ENCODE assay signal across 23 mouse cellular contexts in genomic region chr3:116776961-116777360, GRCm38 (mm10). TPM values are rescaled to one million over a fixed set of nuclear protein-coding genes. Genes with fewer than 3 reads are reported as not detected.
DNase-seq lines count a peak whose midpoint lies in the region; ATAC-seq and TF ChIP-seq lines count a peak whose summit lies in the region.
"Had no signal": no experiment of that assay in that cellular context is flagged by ENCODE, and none has a peak within 500 bp of the region (broad histone marks: within the 10 kb centered on the region; RNA-seq: fewer than 3 reads in every experiment).

No protein-coding gene starts in this region.

- H3K9ac ChIP-seq in MEL (ENCODE audit: control insufficient read depth, low read depth, low read length, poor library complexity, severe bottlenecking) = no peak overlapping the region

- intact Hi-C loops in gastrocnemius, adult 2 months (cut with DNase I) = no loop called here

- peaks cover 0 to 4% of the 10 kb centered on the region in 2 experiments; a peak in 2 of 4 replicates for H3K4me1 ChIP-seq in MEL (ENCODE audit: control insufficient read depth in 1 of 2, insufficient read depth in 2 of 2, low read length in 2 of 2)

- no peak overlapping the region for H3K4me3 ChIP-seq in gastrocnemius, adult 2 months
- no peak overlapping the region for H3K4me3 ChIP-seq in MEL (ENCODE audit: control insufficient read depth in 1 of 2, insufficient read depth in 1 of 2, low read depth in 2 of 2, low read length in 2 of 2)

- H3K79me2 ChIP-seq in MEL (ENCODE audit: control insufficient read depth, insufficient read depth, low read length, poor library complexity) = no peaks in the 10 kb centered on the region

- ATAC-seq in megakaryocyte-erythroid progenitor cell, adult 5-6 weeks (replicated peaks; ENCODE audit: low FRiP score, low TSS enrichment, poor library complexity, severe bottlenecking) = peak; percentile 61; the same call in 1 of the 2 replicates
- ATAC-seq: activated CD4-positive, CD25-positive, alpha-beta regulatory T cell, adult 4 months; CD4-positive, CD25-positive, alpha-beta regulatory T cell, adult 4 months; Patski had no signal

- peak; percentile 42 to 44; a peak in 2 of 4 replicates for TF ChIP-seq EP300 in MEL (IDR thresholded peaks at IDR 0.05; ENCODE audit: low read depth in 1 of 2, low read length in 2 of 2)

- no peak for TF ChIP-seq POLR2A in MEL (IDR thresholded peaks at IDR 0.05; ENCODE audit: control insufficient read depth in 1 of 2, insufficient read depth in 1 of 2, low read depth in 1 of 2, low read length in 2 of 2, poor library complexity in 1 of 2)

- H3K27me3 ChIP-seq in MEL (ENCODE audit: control insufficient read depth in 1 of 2, insufficient read depth in 2 of 2, low read length in 2 of 2) = no peaks in the 10 kb centered on the region
- H3K27me3 ChIP-seq: CH12.LX, Patski had no signal

- no peak for TF ChIP-seq CTCF in gastrocnemius, adult 2 months (IDR thresholded peaks at IDR 0.05)
- no peak for TF ChIP-seq CTCF in MEL (IDR thresholded peaks at IDR 0.05 in 2 of 3, conservative IDR thresholded peaks at IDR 0.05 in 1 of 3; ENCODE audit: control insufficient read depth in 1 of 3, insufficient read depth in 1 of 3, low read depth in 2 of 3, low read length in 3 of 3, poor library complexity in 1 of 3, severe bottlenecking in 1 of 3)

- DNase-seq in gastrocnemius, adult 2 months = no peak
- no peak for DNase-seq in gastrocnemius, adult 8-10 months (ENCODE audit: low spot score in 2 of 2)
- peak; percentile 10 for DNase-seq in heart, adult 11 months
- DNase-seq in heart, adult 18-20 months = no peak
- peak; percentile 30 for DNase-seq in MEL (ENCODE audit: low read depth, low spot score)
- no peak for DNase-seq in cerebellum, adult 9-11 months
- DNase-seq in spleen, postnatal 36 days (ENCODE audit: low spot score in 2 of 2) = no peak
- DNase-seq: adrenal gland, adult 2 months; adrenal gland, adult 8-10 months; adrenal gland, postnatal 10 days; adrenal gland, postnatal 14 days; adrenal gland, postnatal 25 days; adrenal gland, postnatal 36 days; B cell, adult 2 months; cerebellum, adult 11 months; cerebellum, adult 11-12 months; cerebellum, adult 18-20 months had no signal

- no peaks in the 10 kb centered on the region for H3K9me3 ChIP-seq in MEL (replicated peaks; ENCODE audit: insufficient read depth, low read length)
- H3K9me3 ChIP-seq: G1E had no signal

- H3K27ac ChIP-seq in gastrocnemius, adult 2 months = peak overlapping the region; percentile 24; the same call in 1 of the 2 replicates
- H3K27ac ChIP-seq in MEL (ENCODE audit: control insufficient read depth, low read depth, low read length) = no peak overlapping the region

- TF ChIP-seq RAD21 in MEL (IDR thresholded peaks at IDR 0.05; ENCODE audit: low read depth, low read length) = no peak

- H3K36me3 ChIP-seq in MEL (ENCODE audit: control insufficient read depth in 1 of 2, insufficient read depth in 2 of 2, low read length in 2 of 2) = peaks cover 0 to 7% of the 10 kb centered on the region in 2 experiments; a peak in 2 of 4 replicates

TF ChIP-seq in MEL, 35 proteins besides CTCF, POLR2A, EP300 and RAD21:
- no peak for TF ChIP-seq USF2 (IDR thresholded peaks at IDR 0.05; ENCODE audit: borderline replicate concordance in 1 of 2, insufficient read depth in 1 of 2, low read depth in 1 of 2, low read length in 2 of 2)
- TF ChIP-seq MAX (IDR thresholded peaks at IDR 0.05; ENCODE audit: low read length) = no peak
- TF ChIP-seq E2F4 (IDR thresholded peaks at IDR 0.05; ENCODE audit: borderline replicate concordance, low read depth, low read length) = no peak
- no peak for TF ChIP-seq UBTF (IDR thresholded peaks at IDR 0.05; ENCODE audit: borderline replicate concordance, insufficient read depth, low read depth, low read length)
- TF ChIP-seq ZC3H11A (IDR thresholded peaks at IDR 0.05; ENCODE audit: low read depth, low read length) = no peak
- TF ChIP-seq MAFK (IDR thresholded peaks at IDR 0.05; ENCODE audit: borderline replicate concordance, low read depth, low read length) = no peak
- TF ChIP-seq ELF1 (IDR thresholded peaks at IDR 0.05; ENCODE audit: low read depth, low read length) = no peak
- TF ChIP-seq MYC (IDR thresholded peaks at IDR 0.05; ENCODE audit: low read depth, low read length) = no peak
- no peak for TF ChIP-seq BHLHE40 (IDR thresholded peaks at IDR 0.05; ENCODE audit: borderline replicate concordance, low read depth, low read length)
- no peak for TF ChIP-seq ZMIZ1 (IDR thresholded peaks at IDR 0.05; ENCODE audit: low read depth, low read length)
- TF ChIP-seq ZKSCAN1 (IDR thresholded peaks at IDR 0.05; ENCODE audit: low read depth, low read length) = no peak
- no peak for TF ChIP-seq NELFE (IDR thresholded peaks at IDR 0.05; ENCODE audit: low read depth, low read length)
- no peak for TF ChIP-seq SIN3A (IDR thresholded peaks at IDR 0.05; ENCODE audit: low read length)
- TF ChIP-seq KAT2A (conservative IDR thresholded peaks at IDR 0.05; ENCODE audit: low read depth, low read length) = no peak
- TF ChIP-seq MEF2A (IDR thresholded peaks at IDR 0.05; ENCODE audit: extremely low read depth, insufficient replicate concordance, low read depth, low read length, poor library complexity, severe bottlenecking) = no peak
- no peak for TF ChIP-seq NRF1 (IDR thresholded peaks at IDR 0.05; ENCODE audit: insufficient read depth, low read depth, low read length, poor library complexity, severe bottlenecking)
- no peak for TF ChIP-seq HCFC1 (IDR thresholded peaks at IDR 0.05; ENCODE audit: low read depth, low read length)
- no peak for TF ChIP-seq MYB (IDR thresholded peaks at IDR 0.05; ENCODE audit: low read depth, low read length)
- no peak for TF ChIP-seq CHD2 (IDR thresholded peaks at IDR 0.05; ENCODE audit: low read length)
- peak; percentile 73 for TF ChIP-seq GATA1 (IDR thresholded peaks at IDR 0.05; ENCODE audit: low read depth, low read length)
- peak; percentile 70 for TF ChIP-seq TAL1 (IDR thresholded peaks at IDR 0.05; ENCODE audit: low read length)
- TF ChIP-seq TCF12 (IDR thresholded peaks at IDR 0.05; ENCODE audit: low read depth, low read length) = peak; percentile 73
- TF ChIP-seq JUND (IDR thresholded peaks at IDR 0.05; ENCODE audit: low read depth, low read length) = no peak
- TF ChIP-seq ZNF384 (IDR thresholded peaks at IDR 0.05; ENCODE audit: low read depth, low read length) = peak; percentile 91
- TF ChIP-seq MAZ (IDR thresholded peaks at IDR 0.05; ENCODE audit: low read depth, low read length) = no peak
- TF ChIP-seq USF1 (IDR thresholded peaks at IDR 0.05; ENCODE audit: low read depth, low read length) = no peak
- TF ChIP-seq ETS1 (IDR thresholded peaks at IDR 0.05; ENCODE audit: low read depth, low read length) = no peak
- no peak for TF ChIP-seq POLR2AphosphoS5 (IDR thresholded peaks at IDR 0.05; ENCODE audit: borderline replicate concordance, low read depth, low read length)
- no peak for TF ChIP-seq RCOR1 (IDR thresholded peaks at IDR 0.05; ENCODE audit: low read depth, low read length)
- TF ChIP-seq MXI1 (IDR thresholded peaks at IDR 0.05; ENCODE audit: low read depth, low read length) = no peak
- no peak for TF ChIP-seq GABPA (IDR thresholded peaks at IDR 0.05; ENCODE audit: low read depth, low read length)
- TF ChIP-seq TBP (IDR thresholded peaks at IDR 0.05; ENCODE audit: low read depth, low read length) = no peak
- TF ChIP-seq SMC3 (IDR thresholded peaks at IDR 0.05; ENCODE audit: low read depth, low read length) = no peak

RNA-seq across cellular contexts. Expression of gene Agl, which starts 31.0 kb away (rescaled TPM):
- 1,000 to 10,000 TPM in 1 of 2 experiments, 100 to 1,000 TPM in 1; 657 to 1,000 TPM for total RNA-seq in gastrocnemius, adult 2 months (2021)
- total RNA-seq in gastrocnemius, adult 8-10 months (2022) = 100 to 1,000 TPM; 785 to 946 (median 837) TPM
- 100 to 1,000 TPM; 189 to 193 TPM for total RNA-seq in heart, adult 18-20 months (2021)
- 4.6 and 5.6 TPM in 2 replicates for total RNA-seq in MEL (2012; rRNA removed)
- 10 to 100 TPM; 11.9 to 21.1 TPM for polyA plus RNA-seq in MEL (2012; ENCODE audit: insufficient read depth in 1 of 2, insufficient read length in 2 of 2, low read depth in 1 of 2, low replicate concordance in 2 of 2, missing spikeins in 1 of 2)
- 11.3 and 13.3 TPM in 2 replicates for total RNA-seq in megakaryocyte-erythroid progenitor cell, adult 5-6 weeks (2014; fragmentation: Nextera tagmentation)
- 6.2 and 7.8 TPM in 2 replicates for total RNA-seq in megakaryocyte-erythroid progenitor cell, adult 5-6 weeks (2017)

Comparison
In these comparisons a context has a peak if more than half of its experiments do, and no peak if none do; other contexts are left out.
1. DNase-seq: peak in heart, adult 11 months (single experiment) and MEL (single experiment); none in gastrocnemius, adult 2 months (single experiment), gastrocnemius, adult 8-10 months (0 of 2), heart, adult 18-20 months (0 of 2), cerebellum, adult 9-11 months (single experiment) and spleen, postnatal 36 days (0 of 2).
2. RNA of gene Agl, which starts 31.0 kb away (total RNA-seq): 657 to 1,000 TPM in gastrocnemius, adult 2 months, 785 to 946 TPM in gastrocnemius, adult 8-10 months and 189 to 193 TPM in heart, adult 18-20 months; 6.2 to 13.3 TPM in megakaryocyte-erythroid progenitor cell, adult 5-6 weeks and 4.6 to 5.6 TPM in MEL; every median in the first group is over 10 times any median in the second.